Mouse (Mus musculus): ENCODE measurements around the gene Zfp366.

DNA sequence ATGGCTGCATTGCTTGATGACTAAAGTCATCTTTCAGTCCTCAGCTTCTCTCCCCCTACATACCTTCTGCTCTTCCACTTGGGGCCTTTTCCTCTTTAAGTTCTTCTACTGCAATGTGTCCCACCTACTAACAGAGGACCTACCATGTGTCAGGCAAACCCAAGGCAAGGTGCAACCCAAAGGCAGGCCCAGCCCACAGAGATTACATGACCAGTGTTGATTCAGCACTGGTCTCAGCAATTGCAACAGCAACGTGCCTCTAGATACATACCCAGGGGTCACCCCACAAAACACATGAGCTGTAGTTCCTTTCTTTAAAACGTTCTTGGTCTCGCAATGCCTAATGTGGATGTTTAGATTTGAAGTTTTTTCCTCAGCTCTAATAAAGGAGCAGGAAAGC, 57.4 kb downstream of the Zfp366 start:
- TF ChIP-seq EP300 (IDR thresholded peaks at IDR 0.05; ENCODE audit: low read depth) (no peak), CTCF (IDR thresholded peaks at IDR 0.05; ENCODE audit: low read depth) (no peak)
